Mouse (Mus musculus) layer of hippocampus, postnatal 25 days (tissue): ENCODE data around the gene Evi5l. TPM values are rescaled to one million over a fixed set of nuclear protein-coding genes. Genes with fewer than 3 reads are reported as not detected.

Experiments used
- DNase-seq, 2 experiments: peaks; one replicate each; pipeline ENCODE4 v3.0.0; 2022; ENCODE audit warnings: mixed read lengths in 2 of 2, low spot score in 1 of 2; ENCODE audit errors: extremely low spot score in 1 of 2
- total RNA-seq, 2 experiments: library from RNA; stranded (reverse); gene quantifications; 2 replicates each; pipeline ENCODE4 v1.2.3; 2021

The Evi5l gene
- total RNA-seq, 2 experiments from 2014 or later: 98.2 to 110 TPM

DNA sequence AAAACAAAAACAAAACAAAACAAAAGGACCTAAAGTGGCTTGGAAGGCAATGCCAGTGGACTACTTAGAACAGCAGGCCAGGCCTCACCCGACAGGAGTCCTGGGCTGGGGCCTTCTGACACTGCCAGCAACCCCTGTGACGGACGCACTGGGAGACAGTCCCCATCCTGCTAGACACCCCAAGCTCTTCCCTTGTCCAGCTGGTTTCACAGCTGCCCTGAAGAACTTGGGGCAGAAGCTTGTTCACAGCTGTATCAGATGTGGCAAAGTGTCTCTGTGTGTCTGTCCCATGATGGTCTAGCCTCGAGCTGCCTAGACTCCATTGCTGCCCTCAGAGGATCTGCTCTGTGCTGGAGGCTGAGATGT, 93.4 kb downstream of the Evi5l start:
- no peak for DNase-seq

Other genes starting within 250 kb of the Evi5l start
- gene Cd209b, start 239.7 kb upstream of the Evi5l start, total RNA-seq: under 1 TPM; 0.28 to 0.59 TPM
- under 1 TPM in 1 of 2 experiments, not detected in 1; 0.40 TPM for gene Cd209c, start 211.8 kb upstream of the Evi5l start, total RNA-seq
- gene Cd209f, start 60.7 kb upstream of the Evi5l start, total RNA-seq: under 1 TPM in 1 of 2 experiments, not detected in 1; 0.44 TPM
- not detected for gene Cd209g, start 32.5 kb upstream of the Evi5l start, total RNA-seq
- 10 to 100 TPM; 39.0 to 54.3 TPM for gene Prr36, start 50.9 kb downstream of the Evi5l start, total RNA-seq
- not detected for gene Lrrc8e, start 60.3 kb downstream of the Evi5l start, total RNA-seq
- 10 to 100 TPM; 90.6 to 96.3 TPM for gene Map2k7, start 72.2 kb downstream of the Evi5l start, total RNA-seq
- 1 to 10 TPM; 2.4 to 2.5 TPM for gene Gm49320, start 72.3 kb downstream of the Evi5l start, total RNA-seq
- gene Tgfbr3l, start 81.6 kb downstream of the Evi5l start, total RNA-seq: 10 to 100 TPM in 1 of 2 experiments, 1 to 10 TPM in 1; 7.9 to 12.8 TPM
- gene Snapc2, start 86.5 kb downstream of the Evi5l start, total RNA-seq: 10 to 100 TPM; 29.5 to 30.2 TPM
- gene Ctxn1, start 92.7 kb downstream of the Evi5l start, total RNA-seq: 100 to 1,000 TPM; 560 to 594 TPM
- 10 to 100 TPM; 55.6 to 77.1 TPM for gene Timm44, start 109.3 kb downstream of the Evi5l start, total RNA-seq
- gene Ccl25, start 158.6 kb downstream of the Evi5l start, total RNA-seq: 10 to 100 TPM; 20.6 to 25.9 TPM
- gene Elavl1, start 158.8 kb downstream of the Evi5l start, total RNA-seq: 10 to 100 TPM; 74.1 to 77.7 TPM